Comparison of ENCODE assay signal across 27 mouse cellular contexts in the genomic region with DNA sequence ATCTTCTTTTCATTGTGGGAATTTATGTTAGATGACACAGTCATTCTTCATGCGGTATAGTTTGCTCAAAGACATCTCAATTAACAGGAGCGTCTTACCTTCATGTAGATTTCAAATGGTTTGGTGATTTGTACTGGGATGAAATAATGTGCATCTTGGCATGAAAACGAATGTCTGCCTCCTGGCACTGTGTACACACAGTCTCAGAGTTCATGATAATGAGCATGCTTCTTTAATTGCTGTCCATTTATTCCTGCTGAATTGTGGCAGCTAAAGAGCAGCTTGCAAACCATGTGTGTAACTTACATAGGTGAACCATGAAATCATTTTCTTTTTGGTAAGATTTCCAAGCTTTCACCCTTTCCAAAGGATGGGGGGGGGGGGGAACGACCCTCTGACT.
DNase-seq lines count a peak whose midpoint lies in the region; ATAC-seq and TF ChIP-seq lines count a peak whose summit lies in the region.
"Had no signal": no experiment of that assay in that cellular context is flagged by ENCODE, and none has a peak within 500 bp of the region (broad histone marks: within the 10 kb centered on the region; RNA-seq: fewer than 3 reads in every experiment).

No protein-coding gene starts in this region.

- H3K36me3 ChIP-seq in forebrain, embryonic 14.5 days (ENCODE audit: control insufficient read depth, insufficient read depth, low read length) = no peaks in the 10 kb centered on the region
- H3K36me3 ChIP-seq in forebrain, postnatal 0 days (ENCODE audit: insufficient read depth) = no peaks in the 10 kb centered on the region
- H3K36me3 ChIP-seq in midbrain, postnatal 0 days (ENCODE audit: insufficient read depth, low read length) = no peaks in the 10 kb centered on the region
- no peaks in the 10 kb centered on the region for H3K36me3 ChIP-seq in midbrain, embryonic 11.5 days (ENCODE audit: control insufficient read depth, insufficient read depth, low read length)
- no peaks in the 10 kb centered on the region for H3K36me3 ChIP-seq in forebrain, embryonic 16.5 days (ENCODE audit: control insufficient read depth, insufficient read depth)
- no peaks in the 10 kb centered on the region for H3K36me3 ChIP-seq in heart, embryonic 12.5 days
- H3K36me3 ChIP-seq: embryonic facial prominence, embryonic 13.5 days; hindbrain, embryonic 12.5 days; liver, embryonic 12.5 days; stomach, embryonic 15.5 days had no signal

- no peak overlapping the region for H3K9ac ChIP-seq in forebrain, embryonic 14.5 days (ENCODE audit: low read length)
- H3K9ac ChIP-seq in forebrain, postnatal 0 days = no peak overlapping the region
- H3K9ac ChIP-seq in midbrain, postnatal 0 days (replicated peaks; ENCODE audit: low read length, poor library complexity, severe bottlenecking) = no peak overlapping the region
- H3K9ac ChIP-seq in midbrain, embryonic 11.5 days (ENCODE audit: low read length) = no peak overlapping the region
- H3K9ac ChIP-seq in forebrain, embryonic 16.5 days (replicated peaks; ENCODE audit: low read depth, low read length) = no peak overlapping the region
- H3K9ac ChIP-seq in heart, embryonic 12.5 days = no peak overlapping the region
- H3K9ac ChIP-seq: embryonic facial prominence, embryonic 13.5 days; hindbrain, embryonic 12.5 days; liver, embryonic 12.5 days; liver, postnatal 0 days; stomach, embryonic 15.5 days had no signal

- no peak overlapping the region for H3K4me3 ChIP-seq in forebrain, embryonic 14.5 days (ENCODE audit: low read depth, low read length)
- H3K4me3 ChIP-seq in forebrain, postnatal 0 days (ENCODE audit: low read depth, low read length) = no peak overlapping the region
- H3K4me3 ChIP-seq in midbrain, postnatal 0 days (ENCODE audit: low read depth, low read length) = no peak overlapping the region
- no peak overlapping the region for H3K4me3 ChIP-seq in midbrain, embryonic 11.5 days (ENCODE audit: low read depth, low read length)
- H3K4me3 ChIP-seq in forebrain, embryonic 16.5 days (replicated peaks; ENCODE audit: low read length) = no peak overlapping the region
- no peak overlapping the region for H3K4me3 ChIP-seq in heart, embryonic 12.5 days
- H3K4me3 ChIP-seq: embryonic facial prominence, embryonic 13.5 days; hindbrain, embryonic 12.5 days; left cerebral cortex, adult 2 months; liver, embryonic 12.5 days; megakaryocyte, embryonic 14.5 days; stomach, embryonic 15.5 days had no signal

- DNase-seq in forebrain, embryonic 14.5 days (ENCODE audit: low spot score) = peak; percentile 71
- DNase-seq in forebrain, postnatal 0 days = no peak
- DNase-seq in midbrain, postnatal 0 days (ENCODE audit: low spot score) = peak; percentile 43
- DNase-seq in midbrain, embryonic 11.5 days (ENCODE audit: low spot score, missing footprints) = no peak
- DNase-seq: adrenal gland, adult 2 months; adrenal gland, postnatal 36 days; B cell, adult 2 months; cerebellum, adult 8-10 months; gastrocnemius, postnatal 10 days; heart, postnatal 14 days; kidney, adult 9 months; kidney, postnatal 14 days; layer of hippocampus, adult 9-11 months; liver, postnatal 0 days; lung, postnatal 4 days; midbrain, embryonic 14.5 days; right cerebral cortex, postnatal 25 days had no signal

- H3K9me3 ChIP-seq in forebrain, embryonic 14.5 days (replicated peaks; ENCODE audit: control insufficient read depth, low read length) = no peaks in the 10 kb centered on the region
- H3K9me3 ChIP-seq in forebrain, postnatal 0 days (ENCODE audit: low read length) = no peaks in the 10 kb centered on the region
- H3K9me3 ChIP-seq in midbrain, postnatal 0 days (ENCODE audit: low read length) = no peaks in the 10 kb centered on the region
- no peaks in the 10 kb centered on the region for H3K9me3 ChIP-seq in midbrain, embryonic 11.5 days (ENCODE audit: control insufficient read depth, low read length)
- no peaks in the 10 kb centered on the region for H3K9me3 ChIP-seq in forebrain, embryonic 16.5 days (ENCODE audit: control insufficient read depth, low read length)
- no peaks in the 10 kb centered on the region for H3K9me3 ChIP-seq in heart, embryonic 12.5 days (replicated peaks)
- H3K9me3 ChIP-seq: embryonic facial prominence, embryonic 13.5 days; hindbrain, embryonic 12.5 days; liver, embryonic 12.5 days; megakaryocyte, embryonic 14.5 days; stomach, embryonic 15.5 days had no signal

- no peak overlapping the region for H3K27ac ChIP-seq in forebrain, embryonic 14.5 days (ENCODE audit: low read depth, low read length)
- H3K27ac ChIP-seq in forebrain, postnatal 0 days (ENCODE audit: low read depth, low read length) = no peak overlapping the region
- H3K27ac ChIP-seq in midbrain, postnatal 0 days (ENCODE audit: low read depth, low read length) = no peak overlapping the region
- no peak overlapping the region for H3K27ac ChIP-seq in midbrain, embryonic 11.5 days (ENCODE audit: low read depth, low read length)
- H3K27ac ChIP-seq in forebrain, embryonic 16.5 days (ENCODE audit: low read length) = no peak overlapping the region
- no peak overlapping the region for H3K27ac ChIP-seq in heart, embryonic 12.5 days (ENCODE audit: poor library complexity, severe bottlenecking)
- H3K27ac ChIP-seq: embryonic facial prominence, embryonic 13.5 days; hindbrain, embryonic 12.5 days; left cerebral cortex, adult 2 months; liver, embryonic 12.5 days; stomach, embryonic 15.5 days had no signal

- WGBS in forebrain, embryonic 14.5 days = 18% methylated on average over 4 of the region's 4 CpGs
- 32% methylated on average over 4 of the region's 4 CpGs for WGBS in forebrain, postnatal 0 days
- WGBS in midbrain, postnatal 0 days = 65% methylated on average over 4 of the region's 4 CpGs
- 85% methylated on average over 4 of the region's 4 CpGs for WGBS in midbrain, embryonic 11.5 days
- 25% methylated on average over 4 of the region's 4 CpGs for WGBS in forebrain, embryonic 16.5 days
- 76% methylated on average over 4 of the region's 4 CpGs for WGBS in heart, embryonic 12.5 days

- H3K4me2 ChIP-seq in forebrain, embryonic 14.5 days (ENCODE audit: low read length) = no peak overlapping the region
- H3K4me2 ChIP-seq in forebrain, postnatal 0 days (ENCODE audit: low read depth) = no peak overlapping the region
- H3K4me2 ChIP-seq in midbrain, postnatal 0 days (ENCODE audit: low read depth, low read length, poor library complexity, severe bottlenecking) = no peak overlapping the region
- no peak overlapping the region for H3K4me2 ChIP-seq in midbrain, embryonic 11.5 days
- H3K4me2 ChIP-seq in forebrain, embryonic 16.5 days (ENCODE audit: low read length) = no peak overlapping the region
- H3K4me2 ChIP-seq in heart, embryonic 12.5 days = no peak overlapping the region
- H3K4me2 ChIP-seq: embryonic facial prominence, embryonic 13.5 days; hindbrain, embryonic 12.5 days; liver, embryonic 12.5 days; stomach, embryonic 15.5 days had no signal

- TF ChIP-seq CTCF in forebrain, postnatal 0 days (IDR thresholded peaks at IDR 0.05; ENCODE audit: low read depth) = no peak
- no peak for TF ChIP-seq CTCF in midbrain, postnatal 0 days (IDR thresholded peaks at IDR 0.05)

- H3K4me1 ChIP-seq in forebrain, embryonic 14.5 days (ENCODE audit: control insufficient read depth, insufficient read depth, low read length) = no peaks in the 10 kb centered on the region
- H3K4me1 ChIP-seq in forebrain, postnatal 0 days (ENCODE audit: insufficient read depth) = no peaks in the 10 kb centered on the region
- no peaks in the 10 kb centered on the region for H3K4me1 ChIP-seq in midbrain, postnatal 0 days (ENCODE audit: insufficient read depth, low read length)
- H3K4me1 ChIP-seq in midbrain, embryonic 11.5 days (ENCODE audit: control insufficient read depth, insufficient read depth, low read length) = no peaks in the 10 kb centered on the region
- H3K4me1 ChIP-seq in forebrain, embryonic 16.5 days (replicated peaks; ENCODE audit: control insufficient read depth, insufficient read depth, low read length) = peaks cover 3% of the 10 kb centered on the region; the same call in 1 of the 2 replicates
- no peaks in the 10 kb centered on the region for H3K4me1 ChIP-seq in heart, embryonic 12.5 days (replicated peaks)
- H3K4me1 ChIP-seq: embryonic facial prominence, embryonic 13.5 days; hindbrain, embryonic 12.5 days; liver, embryonic 12.5 days; megakaryocyte, embryonic 14.5 days; stomach, embryonic 15.5 days had no signal

- no peaks in the 10 kb centered on the region for H3K27me3 ChIP-seq in forebrain, embryonic 14.5 days (replicated peaks; ENCODE audit: control insufficient read depth, insufficient read depth, low read length)
- H3K27me3 ChIP-seq in forebrain, postnatal 0 days (ENCODE audit: insufficient read depth, low read length) = no peaks in the 10 kb centered on the region
- H3K27me3 ChIP-seq in midbrain, postnatal 0 days (ENCODE audit: insufficient read depth, low read length) = no peaks in the 10 kb centered on the region
- H3K27me3 ChIP-seq in midbrain, embryonic 11.5 days (ENCODE audit: control insufficient read depth, insufficient read depth, low read length) = no peaks in the 10 kb centered on the region
- H3K27me3 ChIP-seq in forebrain, embryonic 16.5 days (replicated peaks; ENCODE audit: control insufficient read depth, insufficient read depth, low read length) = no peaks in the 10 kb centered on the region
- no peaks in the 10 kb centered on the region for H3K27me3 ChIP-seq in heart, embryonic 12.5 days (replicated peaks)
- H3K27me3 ChIP-seq: embryonic facial prominence, embryonic 13.5 days; hindbrain, embryonic 12.5 days; liver, embryonic 12.5 days; megakaryocyte, embryonic 14.5 days; stomach, embryonic 15.5 days had no signal

- peak; percentile 82 for ATAC-seq in forebrain, embryonic 14.5 days
- no peak for ATAC-seq in forebrain, postnatal 0 days
- no peak for ATAC-seq in midbrain, postnatal 0 days (ENCODE audit: low FRiP score)
- ATAC-seq in midbrain, embryonic 11.5 days (ENCODE audit: low FRiP score) = no peak
- ATAC-seq in forebrain, embryonic 16.5 days = peak; percentile 79
- ATAC-seq in heart, embryonic 12.5 days (ENCODE audit: insufficient number of reproducible peaks, low FRiP score) = no peak
- ATAC-seq: activated CD4-positive, CD25-positive, alpha-beta regulatory T cell, adult 4 months; intestine, postnatal 0 days; liver, embryonic 12.5 days; liver, postnatal 0 days had no signal

Comparison
In these comparisons a context has a peak if more than half of its experiments do, and no peak if none do; other contexts are left out.
1. ATAC-seq: peak in forebrain, embryonic 14.5 days (single experiment) and forebrain, embryonic 16.5 days (single experiment); none in forebrain, postnatal 0 days (single experiment), midbrain, postnatal 0 days (single experiment), midbrain, embryonic 11.5 days (single experiment) and heart, embryonic 12.5 days (single experiment).
2. DNase-seq: peak in forebrain, embryonic 14.5 days (single experiment) and midbrain, postnatal 0 days (single experiment); none in forebrain, postnatal 0 days (single experiment) and midbrain, embryonic 11.5 days (single experiment).